Mouse (Mus musculus) inflammation-experienced regulatory T-cells, adult 6 months (primary cell): ENCODE data around the gene Tcf23. TPM values are rescaled to one million over a fixed set of nuclear protein-coding genes. Genes with fewer than 3 reads are reported as not detected.
"Not testable (repeated sequence)": the region's sequence is repeated elsewhere in the genome, so short reads cannot be mapped to it uniquely, and the experiment has no call there.

Experiments used
- ATAC-seq: one replicate; pipeline ENCODE4 v1.8.0; 2017
- polyA plus RNA-seq, 3 experiments: library from polyadenylated mRNA; unstranded; fragments of 100-300 nt; shearing (Covaris generic); gene quantifications; one replicate each; pipeline ENCODE4 v1.2.1; 2017

Gene Tcf23
- polyA plus RNA-seq, 3 experiments from 2014 or later = not detected

GRCm38 (mm10) chr5:30999324-30999723 lies 30.9 kb downstream of the Tcf23 start:
- no peak for ATAC-seq

DNA sequence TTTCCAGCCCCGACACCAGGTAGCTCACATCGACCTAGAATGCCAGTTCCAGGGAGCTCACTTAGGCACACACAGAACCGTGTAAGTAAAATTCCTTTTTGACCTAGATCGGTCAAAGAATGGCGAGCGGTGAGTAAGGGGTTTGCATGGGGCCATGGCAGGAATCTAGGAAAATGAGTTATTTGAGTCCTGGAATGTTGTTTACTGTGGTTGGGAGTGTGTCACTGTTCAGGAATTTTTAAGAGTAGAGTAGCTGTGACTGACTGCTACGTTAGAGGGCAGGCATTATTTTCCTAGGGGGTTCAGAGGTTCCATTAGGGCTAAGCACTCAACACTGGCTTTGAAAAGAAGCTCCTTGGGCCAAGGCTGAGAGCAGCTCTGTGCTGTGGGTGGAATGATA lies 31.7 kb downstream of the Tcf23 start:
- ATAC-seq = no peak

DNA sequence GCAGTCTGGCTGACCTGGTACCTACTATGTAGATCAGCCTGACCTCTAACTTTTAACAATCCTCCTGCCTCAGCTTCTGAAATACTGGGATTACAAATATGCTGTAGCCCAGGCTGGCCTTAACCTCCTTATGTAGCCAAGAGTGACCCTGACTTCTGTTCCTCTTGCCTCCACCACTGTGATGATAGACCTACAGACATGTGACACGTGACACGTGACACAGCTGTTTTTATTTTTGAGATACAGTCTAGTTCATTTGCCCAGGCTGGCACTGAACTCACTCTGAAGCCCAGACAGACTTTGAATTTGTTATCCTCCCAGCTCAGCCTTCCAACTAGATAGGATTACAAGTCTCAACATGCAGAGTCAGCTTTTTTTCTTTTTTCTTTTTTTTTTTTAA lies 32.5 kb downstream of the Tcf23 start:
- ATAC-seq = no peak

DNA sequence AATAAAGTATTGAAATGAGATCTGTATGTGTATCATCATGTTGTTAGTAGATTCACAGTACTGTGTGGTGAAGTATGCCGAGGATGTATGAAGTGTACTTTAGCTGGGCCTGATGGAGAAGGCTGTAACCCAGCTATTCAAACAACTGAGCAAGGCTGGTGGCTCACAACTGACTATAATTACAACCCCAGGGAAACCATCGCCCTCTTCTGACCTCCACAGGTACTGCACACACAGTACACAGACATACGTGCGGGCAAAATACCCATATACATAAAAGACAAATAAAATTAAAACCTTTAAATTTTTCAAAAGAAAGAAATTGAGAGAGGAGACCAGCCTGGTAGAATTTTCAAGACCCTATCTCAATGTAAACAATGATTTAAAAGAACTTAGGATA lies 33.1 kb downstream of the Tcf23 start:
- no peak for ATAC-seq

GRCm38 (mm10) chr5:31004184-31004583 lies 35.7 kb downstream of the Tcf23 start:
- ATAC-seq = peak; percentile 99

DNA sequence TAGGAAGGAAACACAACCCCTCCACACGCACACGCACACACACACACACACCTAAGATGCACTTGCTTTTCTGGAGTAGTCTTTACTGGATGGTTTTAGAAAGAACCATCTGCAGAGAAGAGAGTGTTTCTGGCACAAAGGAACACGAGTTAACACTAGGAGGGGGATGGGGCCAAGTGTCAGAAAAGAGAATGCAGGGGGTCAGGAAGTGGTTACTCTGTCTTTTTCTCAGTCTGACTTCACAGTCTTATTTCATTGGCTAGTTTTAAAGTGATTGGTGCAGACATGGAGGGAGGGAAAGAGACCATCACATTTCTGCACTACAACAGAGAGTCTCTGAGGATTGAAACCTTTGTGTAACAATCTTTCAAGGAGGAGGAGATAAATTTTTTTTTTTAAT lies 44.3 kb downstream of the Tcf23 start:
- ATAC-seq = peak; percentile 97

GRCm38 (mm10) chr5:31015913-31016312 lies 47.5 kb downstream of the Tcf23 start:
- no peak for ATAC-seq

DNA sequence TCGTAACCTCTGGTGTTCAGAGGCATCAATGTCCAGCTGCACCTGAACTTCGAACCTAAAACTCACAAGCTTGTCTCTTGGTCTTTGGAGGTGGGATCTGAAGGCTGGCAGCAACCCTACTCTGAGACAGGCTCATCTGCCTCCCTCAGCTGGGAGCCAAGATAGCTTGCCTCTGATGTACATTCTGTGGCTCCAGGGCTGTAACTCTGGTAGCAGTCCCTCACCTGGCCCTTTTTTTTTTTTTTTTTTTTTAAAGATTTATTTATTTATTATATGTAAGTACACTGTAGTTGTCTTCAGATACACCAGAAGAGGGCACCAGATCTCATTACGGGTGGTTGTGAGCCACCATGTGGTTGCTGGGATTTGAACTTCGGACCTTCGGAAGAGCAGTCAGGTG lies 53.3 kb downstream of the Tcf23 start:
- not testable (repeated sequence) for ATAC-seq

DNA sequence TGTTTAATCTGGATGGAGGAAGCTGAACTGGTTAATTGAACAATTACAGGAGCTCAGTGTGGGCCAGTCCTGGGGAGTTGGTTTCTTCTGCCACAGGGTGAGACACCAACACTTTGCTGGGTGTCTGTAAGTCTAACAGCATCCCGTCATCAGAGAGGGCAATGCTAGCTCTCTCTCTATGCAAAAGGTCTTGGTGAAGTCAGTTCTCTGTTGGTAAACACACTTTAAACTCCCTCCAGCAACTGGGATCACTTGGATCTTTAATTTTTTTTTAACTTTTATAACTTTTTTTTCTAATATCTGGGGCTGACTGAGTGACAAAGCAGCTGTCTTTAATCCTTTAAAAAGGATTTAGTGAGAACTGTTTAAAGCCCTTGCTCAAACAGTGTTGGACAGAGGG lies 54.2 kb downstream of the Tcf23 start:
- no peak for ATAC-seq

GRCm38 (mm10) chr5:31023254-31023653 lies 54.8 kb downstream of the Tcf23 start:
- ATAC-seq = no peak

- no peak for ATAC-seq
Measured at GRCm38 (mm10) chr5:31024641-31025040, 56.2 kb downstream of the Tcf23 start.

Other genes with a start within 250 kb of the Tcf23 start
- 1 to 10 TPM; 2.4 to 5.3 (median 4.0) TPM for gene Mapre3, start 154.0 kb upstream of the Tcf23 start, polyA plus RNA-seq
- gene Tmem214, start 100.7 kb upstream of the Tcf23 start, polyA plus RNA-seq = 10 to 100 TPM; 23.3 to 26.9 (median 25.2) TPM
- gene Agbl5, start 80.0 kb upstream of the Tcf23 start, polyA plus RNA-seq = 1 to 10 TPM; 2.7 to 7.0 (median 5.2) TPM
- 100 to 1,000 TPM; 283 to 295 (median 294) TPM for gene Ost4, start 60.9 kb upstream of the Tcf23 start, polyA plus RNA-seq
- under 1 TPM in 1 of 3 experiments, not detected in 2; 0.84 TPM for gene Emilin1, start 55.3 kb upstream of the Tcf23 start, polyA plus RNA-seq
- 10 to 100 TPM; 10.8 to 26.3 (median 24.3) TPM for gene Khk, start 47.2 kb upstream of the Tcf23 start, polyA plus RNA-seq
- gene Cgref1, start 23.1 kb upstream of the Tcf23 start, polyA plus RNA-seq = not detected
- gene Preb, start 8.3 kb upstream of the Tcf23 start, polyA plus RNA-seq = 10 to 100 TPM; 56.7 to 79.6 (median 69.0) TPM
- gene Atraid, start 79.7 kb downstream of the Tcf23 start, polyA plus RNA-seq = 10 to 100 TPM; 61.6 to 98.6 (median 81.7) TPM
- 1 to 10 TPM; 4.9 to 7.0 (median 4.9) TPM for gene Slc5a6, start 80.3 kb downstream of the Tcf23 start, polyA plus RNA-seq
- 10 to 100 TPM in 1 of 3 experiments, 1 to 10 TPM in 2; 5.4 to 11.8 (median 7.8) TPM for gene Cad, start 86.1 kb downstream of the Tcf23 start, polyA plus RNA-seq
- not detected for gene Dnajc5g, start 137.6 kb downstream of the Tcf23 start, polyA plus RNA-seq
- gene Slc30a3, start 139.6 kb downstream of the Tcf23 start, polyA plus RNA-seq = under 1 TPM in 2 of 3 experiments, not detected in 1; 0.45 to 0.57 TPM
- gene Trim54, start 148.1 kb downstream of the Tcf23 start, polyA plus RNA-seq = not detected
- not detected for gene Ucn, start 170.2 kb downstream of the Tcf23 start, polyA plus RNA-seq
- gene Mpv17, start 185.6 kb downstream of the Tcf23 start, polyA plus RNA-seq = 10 to 100 TPM; 40.8 to 67.2 (median 64.2) TPM
- 1 to 10 TPM in 1 of 3 experiments, under 1 TPM in 2; 0.19 to 3.2 (median 0.29) TPM for gene Gm29609, start 211.2 kb downstream of the Tcf23 start, polyA plus RNA-seq
- gene Gtf3c2, start 211.5 kb downstream of the Tcf23 start, polyA plus RNA-seq = 100 to 1,000 TPM in 1 of 3 experiments, 10 to 100 TPM in 2; 61.8 to 103 (median 81.3) TPM
- 100 to 1,000 TPM in 2 of 3 experiments, 10 to 100 TPM in 1; 96.4 to 122 (median 119) TPM for gene Snx17, start 224.6 kb downstream of the Tcf23 start, polyA plus RNA-seq
- 10 to 100 TPM; 38.7 to 45.8 (median 44.4) TPM for gene Eif2b4, start 224.8 kb downstream of the Tcf23 start, polyA plus RNA-seq
- 1 to 10 TPM; 3.5 to 6.1 (median 5.4) TPM for gene Zfp513, start 233.6 kb downstream of the Tcf23 start, polyA plus RNA-seq